Mouse (Mus musculus) mesoderm, embryonic 11.5 days (tissue): Measurements from ENCODE around the gene Calu.

Source experiments
- DNase-seq: peaks from one replicate; pipeline ENCODE4 v3.0.0-alpha.2; 2012; ENCODE audit warnings: low read depth, low spot score

Gene Calu

GRCm38 (mm10) chr6:29420596-29420995 lies 72.7 kb downstream of the Calu start:
- no peak for DNase-seq

GRCm38 (mm10) chr6:29425118-29425517 lies 77.2 kb downstream of the Calu start:
- no peak for DNase-seq

GRCm38 (mm10) chr6:29426331-29426730 lies 78.5 kb downstream of the Calu start:
- DNase-seq = no peak
